Mouse (Mus musculus) neural tube, embryonic 13.5 days (tissue): ENCODE results near the gene Tsnax. TPM values are rescaled to one million over a fixed set of nuclear protein-coding genes. Genes with fewer than 3 reads are reported as not detected.

Experiments
- microRNA-seq: library from miRNA; unstranded; fragments of <30 nt; microRNA quantifications from one replicate; pipeline ENCODE4, GENCODE M21; 2016
- polyA plus RNA-seq: library from polyadenylated mRNA; unstranded; fragments of >200 nt; fragmentation: Nextera tagmentation; extraction: Ambion mirVana; gene quantifications from 2 replicates; pipeline ENCODE4 v1.2.1, GENCODE M21; 2015

The Tsnax gene
- polyA plus RNA-seq, 1 experiment from 2014 or later: 159 TPM

Small RNAs within 50 kb of the gene (microRNA-seq; reads per million reads assigned to microRNA genes)
- not detected for gene Gm22197

Other genes with a start within 250 kb of the Tsnax start
- 21.1 TPM in 2 replicates for gene Trim67, start 219.9 kb upstream of the Tsnax start, polyA plus RNA-seq
- 80.4 and 82.9 TPM in 2 replicates for gene Gnpat, start 150.0 kb upstream of the Tsnax start, polyA plus RNA-seq
- gene 2810004N23Rik, start 149.9 kb upstream of the Tsnax start, polyA plus RNA-seq: 27.2 and 29.7 TPM in 2 replicates
- gene Exoc8, start 115.3 kb upstream of the Tsnax start, polyA plus RNA-seq: 12.9 and 13.8 TPM in 2 replicates
- gene Sprtn, start 115.1 kb upstream of the Tsnax start, polyA plus RNA-seq: 8.5 and 11.4 TPM in 2 replicates
- gene Egln1, start 63.7 kb upstream of the Tsnax start, polyA plus RNA-seq: 15.7 and 18.0 TPM in 2 replicates
- 1.6 and 2.1 TPM in 2 replicates for gene Disc1, start 41.2 kb downstream of the Tsnax start, polyA plus RNA-seq